Mouse (Mus musculus) embryonic fibroblast, embryonic 13.5 days (primary cell): ENCODE data around the gene Neurl4.

ENCODE experiments used
- CTCF ChIP-seq: IDR thresholded peaks from 2 replicates; pipeline ENCODE4 v1.5.1; 2011; ENCODE audit warnings: mild to moderate bottlenecking, control low read depth, low read length, moderate library complexity, borderline replicate concordance; ENCODE audit not compliant: insufficient read depth
- POLR2A ChIP-seq: IDR thresholded peaks from 2 replicates; pipeline ENCODE4 v1.6.1; 2011; ENCODE audit warnings: low read depth, mild to moderate bottlenecking, control low read depth, low read length, moderate library complexity

DNA sequence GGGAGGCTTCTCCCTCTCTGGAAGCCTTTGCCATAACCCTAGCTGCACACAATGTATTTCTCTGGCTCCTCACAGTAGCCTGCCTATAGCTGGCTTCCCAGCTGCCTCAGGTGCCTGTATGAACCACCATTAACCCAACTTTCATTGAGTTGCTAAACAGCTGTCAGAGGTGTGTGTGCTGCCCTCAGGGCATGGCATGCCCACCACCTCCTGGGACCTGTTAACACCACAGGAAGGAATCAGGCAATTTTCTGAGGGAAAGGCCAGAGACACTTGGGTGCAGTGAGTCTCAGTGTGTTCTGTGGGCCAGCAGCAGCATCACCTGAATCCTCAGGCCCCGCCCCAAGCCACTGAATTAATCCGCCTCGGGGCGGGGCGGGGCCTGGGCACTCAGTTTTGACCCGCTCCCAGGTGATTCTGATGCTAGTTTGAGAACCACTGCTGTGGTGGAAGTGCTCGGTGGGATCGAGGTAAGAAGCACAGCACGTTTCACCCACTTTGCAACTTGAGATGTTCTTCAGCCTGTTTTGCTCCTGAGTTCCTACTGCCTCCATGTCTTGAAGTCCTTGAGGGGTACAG lies 37.6 kb downstream of the Neurl4 start:
- TF ChIP-seq CTCF, result no peak
- no peak for TF ChIP-seq POLR2A
